Mouse (Mus musculus) adipocyte (in vitro differentiated cells): ENCODE results near the gene Col13a1.

Source experiments
- DNase-seq: peaks from one replicate; pipeline ENCODE4 v3.0.0-alpha.2; 2016; ENCODE audit warnings: low spot score

Col13a1 gene

GRCm38 (mm10) chr10:61827950-61828936, 150.7 kb downstream of the Col13a1 start:
- DNase-seq, result no peak

- no peak for DNase-seq
Measured at GRCm38 (mm10) chr10:61826753-61827435, 152.0 kb downstream of the Col13a1 start.

DNA sequence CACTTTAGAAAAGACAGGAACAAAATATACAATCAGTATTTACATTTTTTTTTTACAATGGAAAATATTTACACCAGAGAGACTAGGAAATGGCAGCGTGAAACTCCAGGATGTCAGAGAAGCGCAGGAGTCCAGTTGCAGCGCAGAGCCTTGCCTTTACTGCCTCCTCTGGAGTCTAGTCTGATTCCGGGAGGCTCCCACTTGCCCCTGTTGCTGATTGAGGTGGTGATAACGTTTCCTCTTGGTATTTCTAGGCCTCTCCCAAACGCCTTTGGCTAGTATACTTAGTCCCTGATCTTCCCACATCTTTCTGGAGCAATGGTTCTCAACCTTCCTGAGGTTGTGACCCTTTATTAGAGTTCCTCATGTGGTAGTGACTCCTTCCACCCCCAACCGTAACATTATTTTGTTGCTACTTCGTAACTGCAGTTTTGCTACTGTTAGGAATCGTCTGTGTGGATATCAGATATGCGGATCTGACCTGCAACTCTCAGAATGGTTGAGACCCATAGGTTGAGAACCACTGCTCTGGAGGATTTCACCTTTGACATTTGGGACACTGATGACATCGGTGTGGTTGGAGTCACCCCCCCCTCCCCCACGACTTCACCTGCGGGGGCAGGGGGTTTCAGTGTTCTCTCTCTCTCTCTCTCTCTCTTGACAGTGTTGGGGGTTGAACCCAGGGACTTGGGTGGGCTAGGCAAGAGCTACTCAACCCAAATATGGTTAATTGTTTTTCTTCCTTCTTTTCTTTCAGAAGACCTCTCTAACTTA, 152.7 kb downstream of the Col13a1 start:
- no peak for DNase-seq

- DNase-seq, result no peak
Measured at GRCm38 (mm10) chr10:61825536-61825935, 153.4 kb downstream of the Col13a1 start.

- DNase-seq, result no peak
Measured at GRCm38 (mm10) chr10:61823731-61824115, 155.2 kb downstream of the Col13a1 start.

- no peak for DNase-seq
Measured at GRCm38 (mm10) chr10:61822968-61823730, 155.8 kb downstream of the Col13a1 start.

GRCm38 (mm10) chr10:61820050-61820449, 158.9 kb downstream of the Col13a1 start:
- DNase-seq, result no peak

- DNase-seq, result no peak
Measured at GRCm38 (mm10) chr10:61811987-61812386, 166.9 kb downstream of the Col13a1 start.

DNA sequence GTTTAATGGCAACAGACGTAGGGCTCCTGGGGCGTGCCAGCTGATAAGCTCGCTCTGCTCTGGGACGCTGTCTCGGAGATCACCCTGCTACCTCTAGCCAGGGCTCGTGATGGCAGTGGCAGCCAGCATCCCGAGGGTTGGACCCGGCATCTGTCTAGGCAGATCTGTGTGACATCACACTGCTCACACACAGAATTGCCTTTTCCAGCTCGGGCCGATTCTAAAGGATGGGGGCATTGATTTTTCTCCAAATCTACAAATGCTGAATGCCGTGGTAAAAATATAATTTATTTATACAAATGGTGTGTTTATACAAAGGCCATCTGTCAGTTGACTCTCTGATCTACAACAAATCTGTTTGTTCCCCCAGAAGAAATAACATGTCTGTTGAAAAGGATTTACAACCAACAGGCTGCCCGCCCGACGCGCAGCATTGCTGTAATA, 180.8 kb downstream of the Col13a1 start:
- DNase-seq, result no peak

- DNase-seq, result no peak
Measured at GRCm38 (mm10) chr10:61795458-61795857, 183.4 kb downstream of the Col13a1 start.

DNA sequence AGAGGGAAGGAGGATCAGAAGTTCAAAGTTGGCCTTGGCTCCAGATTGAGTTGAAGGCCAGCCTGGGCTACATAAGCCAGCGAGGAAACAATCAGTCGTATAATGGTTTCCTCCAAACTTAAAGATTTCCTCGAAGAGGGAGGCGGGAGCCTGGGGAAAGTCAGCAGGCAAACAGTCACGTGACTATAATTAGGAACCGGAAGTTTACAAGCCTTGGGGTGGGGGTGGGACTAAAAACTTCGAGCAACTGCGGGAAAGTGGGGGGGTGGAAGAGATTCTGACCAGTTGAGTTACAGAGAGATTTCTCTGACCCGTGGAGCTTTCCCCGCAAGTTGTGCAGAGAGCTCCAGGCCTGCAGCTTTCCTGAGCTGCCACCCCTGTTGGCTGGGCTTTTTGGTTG, 183.9 kb downstream of the Col13a1 start:
- no peak for DNase-seq

- no peak for DNase-seq
Measured at GRCm38 (mm10) chr10:61793015-61793414, 185.9 kb downstream of the Col13a1 start.

- no peak for DNase-seq
Measured at GRCm38 (mm10) chr10:61788499-61788898, 190.4 kb downstream of the Col13a1 start.
